Mouse (Mus musculus) midbrain, embryonic 13.5 days (tissue): ENCODE results near the gene Abo. TPM values are rescaled to one million over a fixed set of nuclear protein-coding genes. Genes with fewer than 3 reads are reported as not detected.
"Not testable (repeated sequence)": the region's sequence is repeated elsewhere in the genome, so short reads cannot be mapped to it uniquely, and the experiment has no call there.

Experiments
- ATAC-seq: fragments of 200-750 bp; cut with Nextera tagmentation; 2 replicates; pipeline ENCODE4 v1.8.0; 2017; ENCODE audit warnings: mild to moderate bottlenecking, moderate TSS enrichment, moderate library complexity
- H3K27ac ChIP-seq: fragments of 300-500 bp; sonication (generic); 2 replicates; pipeline ENCODE4 v1.5.1; 2015; ENCODE audit warnings: inconsistent platforms, mild to moderate bottlenecking, moderate library complexity
- H3K27me3 ChIP-seq: fragments of 300-500 bp; sonication (generic); 2 replicates; pipeline ENCODE4 v1.6.1; 2015; ENCODE audit warnings: mild to moderate bottlenecking, inconsistent platforms
- H3K36me3 ChIP-seq: fragments of 300-500 bp; sonication (generic); 2 replicates; pipeline ENCODE4 v1.6.1; 2015; ENCODE audit warnings: mild to moderate bottlenecking, inconsistent platforms
- H3K4me1 ChIP-seq: fragments of 300-500 bp; sonication (generic); replicated peaks from 2 replicates; pipeline ENCODE4 v1.6.1; 2015; ENCODE audit warnings: inconsistent platforms
- H3K4me2 ChIP-seq: fragments of 300-500 bp; sonication (generic); replicated peaks from 2 replicates; pipeline ENCODE4 v1.6.1; 2015; ENCODE audit warnings: moderate library complexity, mild to moderate bottlenecking, inconsistent platforms
- H3K4me3 ChIP-seq: fragments of 300-500 bp; sonication (generic); replicated peaks from 2 replicates; pipeline ENCODE4 v1.5.1; 2015; ENCODE audit warnings: mild to moderate bottlenecking, inconsistent platforms
- H3K9ac ChIP-seq: fragments of 300-500 bp; sonication (generic); replicated peaks from 2 replicates; pipeline ENCODE4 v1.6.1; 2015; ENCODE audit warnings: mild to moderate bottlenecking, inconsistent platforms
- H3K9me3 ChIP-seq: fragments of 300-500 bp; sonication (generic); 2 replicates; pipeline ENCODE4 v1.6.1; 2016; ENCODE audit warnings: mild to moderate bottlenecking, inconsistent platforms
- WGBS: fragments of 180-500 bp; shearing (Covaris S2); methylation state at CpG from one replicate; pipeline ENCODE4 v1.1.7; 2015; 5-methylcytosine and 5-hydroxymethylcytosine counted together
- polyA plus RNA-seq: library from polyadenylated mRNA; unstranded; fragments of >200 nt; fragmentation: Nextera tagmentation; extraction: Ambion mirVana; gene quantifications from 2 replicates; pipeline ENCODE4 v1.2.1, GENCODE M21; 2015

The Abo gene
- polyA plus RNA-seq, 1 experiment from 2014 or later = not detected

DNA sequence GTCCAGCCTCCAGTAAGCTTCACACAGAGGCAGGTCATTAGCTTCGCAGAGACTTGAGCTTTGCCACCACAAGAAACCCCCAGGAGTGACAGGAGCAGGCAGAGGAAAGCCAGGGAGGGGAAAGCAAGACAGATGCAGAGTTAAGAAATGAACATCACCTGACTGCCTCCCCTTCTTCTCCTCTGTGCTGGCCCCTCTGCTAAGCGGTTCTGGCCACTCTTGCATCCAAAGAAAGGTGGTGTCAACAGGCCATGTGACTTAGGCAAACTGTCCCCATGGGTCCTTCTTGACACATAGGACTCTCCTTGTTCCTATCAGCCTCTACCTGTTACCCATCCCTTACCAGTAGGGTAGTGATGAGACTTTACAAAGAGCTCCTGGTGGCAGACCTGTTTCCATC lies 41.2 kb upstream of the Abo start:
- no peaks in the 10 kb centered on the region for H3K27me3 ChIP-seq
- H3K9ac ChIP-seq = no peak overlapping the region
- H3K4me2 ChIP-seq = no peak overlapping the region
- H3K4me1 ChIP-seq = peaks cover 52% of the 10 kb centered on the region
- WGBS = 80% methylated on average over 2 of the region's 2 CpGs
- H3K9me3 ChIP-seq = no peaks in the 10 kb centered on the region
- H3K27ac ChIP-seq = no peak overlapping the region
- peaks cover 45% of the 10 kb centered on the region for H3K36me3 ChIP-seq
- no peak for ATAC-seq
- no peak overlapping the region for H3K4me3 ChIP-seq

DNA sequence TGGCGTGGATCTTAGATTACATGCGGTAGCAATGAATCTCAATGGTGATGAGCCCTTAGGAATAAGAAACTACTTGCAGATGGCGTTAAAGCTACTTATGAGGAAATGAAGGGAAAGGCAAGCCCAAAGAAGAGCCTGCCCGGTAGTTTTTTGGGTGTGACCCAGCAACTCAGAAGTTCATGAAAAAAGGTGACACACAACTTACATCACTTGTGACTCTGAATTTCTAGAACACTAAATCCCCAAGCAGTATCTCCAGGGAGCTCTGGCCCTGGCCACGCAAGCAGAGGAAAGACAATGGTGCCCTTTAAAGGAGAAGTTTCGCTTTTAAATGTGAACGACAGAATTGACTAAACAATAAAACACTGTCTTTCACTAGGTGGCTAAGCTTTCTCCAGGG lies 38.5 kb upstream of the Abo start:
- no peaks in the 10 kb centered on the region for H3K27me3 ChIP-seq
- H3K4me1 ChIP-seq = peaks cover 43% of the 10 kb centered on the region
- ATAC-seq = no peak
- peak overlapping the region; percentile 84 for H3K4me2 ChIP-seq
- H3K4me3 ChIP-seq = peak overlapping the region; percentile 78
- H3K36me3 ChIP-seq = peaks cover 63% of the 10 kb centered on the region
- peak overlapping the region; percentile 81 for H3K9ac ChIP-seq
- H3K27ac ChIP-seq = peak overlapping the region; percentile 88
- 14% methylated on average over 7 of the region's 7 CpGs for WGBS
- no peaks in the 10 kb centered on the region for H3K9me3 ChIP-seq

DNA sequence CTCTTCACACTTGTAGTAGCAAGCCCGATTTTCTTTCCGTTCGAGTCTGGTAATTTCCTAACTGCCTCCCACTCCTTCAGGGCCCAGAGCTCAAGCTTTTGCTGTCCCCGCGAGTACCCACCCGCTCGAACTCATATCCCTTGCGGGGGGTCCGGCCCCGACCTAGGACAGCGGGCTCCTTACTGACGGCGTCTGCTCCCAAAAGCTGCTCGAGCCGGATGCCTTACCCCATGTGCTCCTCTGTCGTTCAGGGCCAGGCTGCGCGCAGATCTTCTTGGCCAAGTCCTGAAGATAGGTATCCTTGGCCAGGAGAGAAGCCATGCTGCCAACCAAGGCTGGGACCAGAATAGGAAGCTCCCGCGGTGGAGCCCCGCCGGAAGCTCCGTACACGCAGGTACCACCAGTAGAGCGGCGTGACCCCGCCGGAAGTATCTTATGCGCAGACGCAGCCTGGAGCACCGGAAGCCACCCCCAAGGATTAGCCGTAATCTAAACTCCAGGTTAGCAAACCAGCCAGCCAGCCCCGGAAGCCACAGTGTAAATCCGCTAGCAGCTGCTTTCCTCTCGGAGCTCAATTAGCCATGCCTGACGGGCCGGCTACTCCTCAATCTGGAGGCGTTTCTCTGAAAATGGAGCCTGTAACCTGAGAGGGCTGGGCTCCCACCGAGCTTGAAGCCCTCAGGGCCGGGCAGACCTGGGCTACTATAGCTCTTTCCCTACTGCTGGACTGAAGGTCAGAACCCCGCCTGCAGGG lies 37.9 kb upstream of the Abo start, which contains the start of gene Surf6:
Gene Surf6, minus strand, starts transcription at position 413 of the 754 bp plus-strand sequence.
- peak; percentile 98 for ATAC-seq
- Histone ChIP-seq H3K9ac (peak within 1 kb of the TSS; percentile 81), H3K9me3 (no peaks in the 10 kb centered on the region), H3K4me1 (peaks cover 37% of the 10 kb centered on the region), H3K27ac (peak within 1 kb of the TSS; percentile 88), H3K4me3 (peak within 1 kb of the TSS; percentile 78), H3K4me2 (peak within 1 kb of the TSS; percentile 84), H3K27me3 (no peaks in the 10 kb centered on the region), H3K36me3 (peaks cover 63% of the 10 kb centered on the region)
- under 1% methylated on average over 41 of the region's 41 CpGs for WGBS

DNA sequence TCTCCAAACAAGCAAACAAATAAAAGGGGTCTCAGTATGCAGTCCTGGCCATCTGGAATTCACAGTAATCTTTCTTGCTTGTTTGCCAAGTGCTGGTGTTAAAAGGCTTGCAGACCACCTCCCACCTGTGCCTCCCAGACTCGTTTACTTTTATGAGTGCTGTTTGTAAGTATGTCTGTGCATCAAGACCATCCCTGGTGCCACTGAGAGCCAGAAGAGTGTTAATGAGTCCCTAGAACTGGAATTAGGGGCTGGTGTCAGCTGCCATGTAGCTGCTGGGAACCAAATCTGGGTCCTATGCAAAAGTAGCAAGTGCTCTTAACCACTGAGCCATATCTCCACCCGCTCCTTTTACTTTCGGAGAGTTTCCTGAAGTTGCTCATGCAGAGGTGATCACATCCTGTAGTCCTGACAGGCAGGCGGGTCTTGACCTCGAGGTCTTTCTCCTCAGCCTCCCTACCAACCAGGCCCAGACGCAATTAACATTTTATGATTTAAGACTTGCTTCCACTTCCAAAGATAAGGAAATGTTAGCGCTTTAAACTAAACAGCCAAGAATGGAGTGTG lies 37.1 kb upstream of the Abo start:
- peaks cover 63% of the 10 kb centered on the region for H3K36me3 ChIP-seq
- no peaks in the 10 kb centered on the region for H3K27me3 ChIP-seq
- 17% methylated on average over 7 of the region's 7 CpGs for WGBS
- no peak for ATAC-seq
- no peak overlapping the region for H3K27ac ChIP-seq
- H3K9ac ChIP-seq = peak overlapping the region; percentile 81
- no peaks in the 10 kb centered on the region for H3K9me3 ChIP-seq
- H3K4me3 ChIP-seq = peak overlapping the region; percentile 78
- peak overlapping the region; percentile 84 for H3K4me2 ChIP-seq
- H3K4me1 ChIP-seq = peaks cover 32% of the 10 kb centered on the region

DNA sequence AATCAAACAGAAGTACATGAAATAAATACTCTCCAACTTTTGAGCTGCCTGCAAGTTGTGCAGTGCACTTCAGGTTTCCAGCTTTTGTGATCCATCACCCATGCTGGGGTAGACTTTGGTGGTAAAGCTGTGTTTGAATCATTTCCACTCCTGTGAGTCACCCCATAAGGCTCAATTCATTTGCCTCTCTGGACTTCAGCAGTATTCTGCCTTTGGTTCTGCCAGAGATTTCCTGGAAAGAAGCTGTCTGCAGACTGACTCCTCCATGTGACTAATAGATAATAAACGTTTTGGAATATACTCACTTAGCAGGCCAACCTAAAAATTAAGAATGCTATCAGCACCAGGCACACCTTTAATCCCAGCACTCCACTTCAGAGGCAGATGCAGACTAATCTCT lies 36.0 kb upstream of the Abo start:
- H3K27me3 ChIP-seq = no peaks in the 10 kb centered on the region
- peaks cover 32% of the 10 kb centered on the region for H3K4me1 ChIP-seq
- H3K36me3 ChIP-seq = peaks cover 63% of the 10 kb centered on the region
- no peak for ATAC-seq
- no peak overlapping the region for H3K4me3 ChIP-seq
- H3K4me2 ChIP-seq = no peak overlapping the region
- no peak overlapping the region for H3K27ac ChIP-seq
- no peak overlapping the region for H3K9ac ChIP-seq
- WGBS = 87% methylated on average over 1 of the region's 1 CpGs
- no peaks in the 10 kb centered on the region for H3K9me3 ChIP-seq

DNA sequence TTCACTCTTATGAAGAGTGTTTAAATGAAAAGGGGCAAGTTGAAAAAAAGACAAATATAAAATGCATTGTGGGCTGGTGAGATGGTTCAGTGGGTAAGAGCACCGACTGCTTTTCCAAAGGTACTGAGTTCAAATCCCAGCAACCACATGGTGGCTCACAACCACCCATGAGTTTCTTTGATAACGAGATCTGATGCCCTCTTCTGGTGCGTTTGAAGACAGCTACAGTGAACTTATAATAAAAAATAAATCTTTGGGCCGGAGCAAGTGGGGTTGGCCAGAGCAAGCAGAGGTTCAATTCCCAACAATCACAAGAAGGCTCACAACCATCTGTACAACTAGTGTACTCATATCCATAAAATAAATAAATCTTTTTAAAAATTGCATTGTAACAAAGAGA lies 31.1 kb upstream of the Abo start:
- ATAC-seq = no peak
- 95% methylated on average over 4 of the region's 4 CpGs for WGBS

DNA sequence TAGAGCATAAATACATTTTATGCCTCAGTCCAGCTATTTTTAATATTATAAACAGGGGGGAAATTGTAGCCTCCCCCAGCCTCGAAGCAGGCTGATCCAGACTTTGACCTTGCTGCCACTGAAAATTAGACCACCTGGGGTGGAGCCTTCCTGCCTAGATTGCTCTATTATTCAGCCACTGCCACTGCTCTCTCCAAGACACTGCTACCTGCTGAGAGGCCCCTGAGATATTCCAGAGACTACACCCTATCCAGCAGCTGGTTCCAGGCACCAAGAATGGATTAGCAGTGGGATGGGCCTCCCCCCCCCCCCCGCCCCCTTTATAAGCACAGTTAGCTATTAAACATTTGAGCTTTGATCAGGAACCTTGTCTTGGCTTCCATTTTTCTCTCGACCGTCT lies 21.4 kb upstream of the Abo start:
- H3K4me2 ChIP-seq, H3K9me3 ChIP-seq, H3K4me3 ChIP-seq, H3K9ac ChIP-seq, H3K4me1 ChIP-seq, ATAC-seq, H3K27ac ChIP-seq, H3K27me3 ChIP-seq: not testable (repeated sequence)
- 58% methylated on average over 4 of the region's 4 CpGs for WGBS
- H3K36me3 ChIP-seq = peaks cover 34% of the 10 kb centered on the region

More for the DNA sequence above, 31.1 kb upstream of the Abo start:
- H3K27me3 ChIP-seq = no peaks in the 10 kb centered on the region
- no peaks in the 10 kb centered on the region for H3K9me3 ChIP-seq
- H3K4me1 ChIP-seq = peaks cover 7% of the 10 kb centered on the region
- H3K4me2 ChIP-seq = no peak overlapping the region
- H3K4me3 ChIP-seq = no peak overlapping the region
- H3K9ac ChIP-seq = no peak overlapping the region
- peaks cover 90% of the 10 kb centered on the region for H3K36me3 ChIP-seq
- H3K27ac ChIP-seq = no peak overlapping the region

DNA sequence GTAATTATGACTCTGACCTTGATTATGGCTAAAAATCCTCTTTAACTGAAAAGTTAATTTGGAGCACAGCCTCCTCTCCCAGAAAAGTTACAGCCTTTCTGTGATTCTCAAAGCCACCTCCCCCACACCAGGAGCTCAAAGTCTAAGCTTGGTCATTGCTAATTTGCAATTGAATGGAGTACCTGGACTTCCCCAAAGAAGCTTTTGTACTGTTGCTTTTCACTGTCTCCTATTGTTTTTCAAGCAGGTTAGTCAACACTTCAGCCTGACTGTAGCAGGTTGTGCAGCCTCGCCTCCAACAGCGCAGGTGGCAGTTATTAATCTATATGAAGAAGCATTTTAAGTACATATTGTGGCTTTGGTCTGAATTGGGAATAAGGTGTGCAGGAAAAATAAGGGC lies 20.8 kb upstream of the Abo start:
- H3K9me3 ChIP-seq, H3K9ac ChIP-seq, ATAC-seq, H3K27ac ChIP-seq, H3K4me3 ChIP-seq, H3K4me2 ChIP-seq, H3K27me3 ChIP-seq, H3K4me1 ChIP-seq: not testable (repeated sequence)
- 75% methylated on average over 2 of the region's 2 CpGs for WGBS
- peaks cover 27% of the 10 kb centered on the region for H3K36me3 ChIP-seq

DNA sequence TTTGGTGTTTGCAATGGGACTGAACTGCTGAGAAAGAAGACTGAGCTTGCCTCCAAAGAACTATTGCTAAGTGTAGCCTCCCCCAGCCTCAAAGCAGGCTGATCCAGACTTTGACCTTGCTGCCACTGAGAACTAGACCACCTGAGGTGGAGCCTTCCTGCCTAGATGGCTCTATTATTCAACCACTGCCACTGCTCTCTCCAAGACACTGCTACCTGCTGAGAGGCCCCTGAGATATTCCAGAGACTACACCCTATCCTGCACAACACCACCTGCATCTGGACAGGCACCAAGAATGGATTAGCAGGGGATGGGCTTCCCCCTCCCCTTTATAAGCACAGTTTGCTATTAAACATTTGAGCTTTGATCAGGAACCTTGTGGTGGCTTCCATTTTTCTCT lies 13.8 kb upstream of the Abo start:
- Histone ChIP-seq H3K4me2 (no peak overlapping the region), H3K9ac (no peak overlapping the region), H3K27me3 (no peaks in the 10 kb centered on the region), H3K4me1 (no peaks in the 10 kb centered on the region), H3K27ac (no peak overlapping the region), H3K4me3 (no peak overlapping the region), H3K9me3 (0 out of 2 replicates have a peak, but pooled peaks cover 3% of the 10 kb centered on the region), H3K36me3 (no peaks in the 10 kb centered on the region)
- ATAC-seq = no peak

DNA sequence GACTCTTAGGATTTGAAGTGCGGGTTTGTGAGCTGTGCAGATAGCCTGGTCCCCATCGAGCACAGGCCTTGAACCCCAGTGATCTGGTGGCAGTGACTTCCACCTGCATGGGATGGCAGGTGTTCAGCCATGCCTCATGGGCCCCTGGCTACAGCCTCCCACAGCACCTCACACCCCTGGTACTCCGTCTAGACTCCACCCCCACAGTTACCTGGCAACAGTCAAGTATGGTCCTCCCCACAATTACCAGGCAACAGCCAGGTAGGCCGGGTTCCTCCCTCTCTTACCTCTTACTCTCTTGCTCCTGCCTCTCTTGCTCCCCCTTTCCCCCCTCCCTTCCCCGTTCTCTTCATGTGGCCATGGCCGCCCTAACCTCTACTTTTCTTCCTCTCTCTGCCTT lies 5.9 kb upstream of the Abo start:
- Histone ChIP-seq H3K36me3 (no peaks in the 10 kb centered on the region), H3K4me2 (no peak overlapping the region), H3K9me3 (no peaks in the 10 kb centered on the region), H3K4me3 (no peak overlapping the region), H3K4me1 (no peaks in the 10 kb centered on the region), H3K27ac (no peak overlapping the region), H3K27me3 (no peaks in the 10 kb centered on the region), H3K9ac (no peak overlapping the region)
- ATAC-seq = no peak
- WGBS = 75% methylated on average over 6 of the region's 6 CpGs

DNA sequence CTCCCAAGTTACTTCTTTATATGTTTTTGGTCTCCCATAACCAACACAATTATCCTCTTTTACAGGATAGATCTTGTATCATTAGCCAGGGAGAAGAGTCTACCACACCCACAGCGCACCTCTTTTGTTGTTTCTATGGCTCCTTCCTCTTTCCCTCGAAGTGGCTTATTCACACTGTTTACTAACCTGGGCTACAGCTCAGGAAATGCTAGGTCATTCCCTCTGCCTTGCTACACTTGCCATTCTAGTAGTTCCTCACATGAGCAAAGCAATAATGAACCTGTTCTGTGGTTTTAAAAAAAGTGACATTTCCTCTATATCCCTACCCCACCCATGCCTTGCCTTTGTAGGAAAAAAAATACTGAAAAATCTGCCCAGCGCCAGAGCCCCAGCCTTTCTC lies 1.9 kb downstream of the Abo start:
- WGBS = 85% methylated on average over 3 of the region's 3 CpGs
- ATAC-seq = no peak
- H3K36me3 ChIP-seq = no peaks in the 10 kb centered on the region
- H3K27me3 ChIP-seq = no peaks in the 10 kb centered on the region
- H3K9ac ChIP-seq = no peak overlapping the region
- H3K4me3 ChIP-seq = no peak overlapping the region
- no peak overlapping the region for H3K4me2 ChIP-seq
- H3K9me3 ChIP-seq = no peaks in the 10 kb centered on the region
- no peak overlapping the region for H3K27ac ChIP-seq
- no peaks in the 10 kb centered on the region for H3K4me1 ChIP-seq

DNA sequence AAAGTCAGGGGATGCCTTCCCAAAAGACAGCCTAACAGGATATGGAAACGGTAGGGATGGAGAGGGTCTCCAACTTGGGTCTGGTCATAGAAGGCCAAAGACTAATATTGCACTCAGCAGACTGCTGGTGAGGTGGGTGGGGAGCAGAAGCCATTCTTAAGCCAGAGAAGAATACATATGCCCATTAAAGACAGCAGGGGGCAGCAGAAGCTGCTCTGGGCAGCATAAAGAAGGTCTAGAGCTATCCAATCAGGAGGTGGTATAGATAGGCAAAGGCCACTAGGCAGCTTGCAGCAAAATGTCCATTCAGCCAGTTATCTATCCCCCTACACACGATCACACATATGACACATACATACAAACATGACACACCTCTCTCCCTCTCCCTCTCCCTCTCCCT lies 17.1 kb downstream of the Abo start:
- 71% methylated on average over 2 of the region's 2 CpGs for WGBS
- H3K4me2 ChIP-seq = no peak overlapping the region
- H3K36me3 ChIP-seq = no peaks in the 10 kb centered on the region
- no peak for ATAC-seq
- H3K27ac ChIP-seq = no peak overlapping the region
- no peaks in the 10 kb centered on the region for H3K4me1 ChIP-seq
- no peaks in the 10 kb centered on the region for H3K27me3 ChIP-seq
- H3K9me3 ChIP-seq = no peaks in the 10 kb centered on the region
- H3K9ac ChIP-seq = no peak overlapping the region
- H3K4me3 ChIP-seq = no peak overlapping the region

DNA sequence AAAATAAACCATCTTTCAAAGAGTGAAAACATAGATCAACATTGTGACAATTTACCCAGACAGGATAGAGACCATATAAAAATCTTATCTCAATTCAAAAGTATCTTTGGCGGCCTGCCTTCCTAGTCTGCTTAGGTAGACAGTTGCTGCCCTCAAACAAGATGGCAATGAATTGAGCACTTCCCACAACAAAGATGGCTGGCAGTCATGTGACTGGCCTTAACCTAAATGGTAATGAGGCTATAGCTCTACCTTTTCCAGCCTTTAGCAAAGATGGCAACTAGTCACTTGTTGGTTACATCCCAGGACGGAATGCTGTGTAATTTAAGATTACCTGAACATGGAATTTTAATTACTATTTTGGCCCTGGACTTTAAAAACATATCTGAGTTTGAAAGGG lies 32.3 kb downstream of the Abo start:
- no peak for ATAC-seq
- Histone ChIP-seq H3K9me3 (no peaks in the 10 kb centered on the region), H3K4me1 (no peaks in the 10 kb centered on the region), H3K27ac (no peak overlapping the region), H3K4me2 (no peak overlapping the region), H3K36me3 (no peaks in the 10 kb centered on the region), H3K4me3 (no peak overlapping the region), H3K27me3 (no peaks in the 10 kb centered on the region), H3K9ac (no peak overlapping the region)
- 89% methylated on average over 2 of the region's 2 CpGs for WGBS
